Mouse (Mus musculus): Measurements from ENCODE around the gene Trim11. TPM values are rescaled to one million over a fixed set of nuclear protein-coding genes. Genes with fewer than 3 reads are reported as not detected.

Gene Trim11
- polyA plus RNA-seq, 1 experiment from 2014 or later, result 21.8 TPM

- H3K4me1 ChIP-seq (replicated peaks), result peaks cover 18% of the 10 kb centered on the region
- H3K27ac ChIP-seq, result no peak overlapping the region
- no peaks in the 10 kb centered on the region for H3K27me3 ChIP-seq
- no peak overlapping the region for H3K4me3 ChIP-seq
- no peak for ATAC-seq (ENCODE audit: low FRiP score)
- no peak overlapping the region for H3K4me2 ChIP-seq
- H3K9me3 ChIP-seq, result no peaks in the 10 kb centered on the region
- H3K9ac ChIP-seq, result no peak overlapping the region
- 89% methylated on average over 3 of the region's 3 CpGs for WGBS
- H3K36me3 ChIP-seq, result peaks cover 82% of the 10 kb centered on the region
These were observed 7.5 kb downstream of the Trim11 start for GRCm38 (mm10) chr11:58985299-58985917.

DNA sequence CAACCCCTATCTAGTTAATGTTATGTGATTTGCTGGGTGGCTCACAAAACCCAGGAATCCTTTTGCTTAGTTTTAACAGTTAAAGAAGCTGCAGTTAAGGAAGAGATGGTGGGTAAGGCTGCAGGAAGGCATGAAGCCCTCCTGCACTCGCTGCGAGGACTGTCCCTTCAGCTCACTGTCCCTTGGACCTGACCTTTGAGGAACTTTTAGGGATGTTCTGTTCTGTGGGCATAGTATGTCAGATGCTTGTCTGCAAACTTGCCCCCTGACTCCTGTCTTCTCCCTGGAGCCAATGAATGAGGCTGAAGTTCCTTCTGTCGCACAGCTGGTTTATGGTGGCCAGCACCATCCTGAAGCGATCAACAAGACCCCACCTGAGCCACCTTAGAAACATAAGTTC lies 11.3 kb downstream of the Trim11 start:
- H3K4me3 ChIP-seq, result no peak overlapping the region
- no peak overlapping the region for H3K27ac ChIP-seq
- WGBS, result 97% methylated on average over 4 of the region's 4 CpGs
- no peak overlapping the region for H3K9ac ChIP-seq
- H3K9me3 ChIP-seq, result no peaks in the 10 kb centered on the region
- peaks cover 9% of the 10 kb centered on the region; the same call in 1 of the 2 replicates for H3K27me3 ChIP-seq
- H3K4me1 ChIP-seq (replicated peaks), result peaks cover under 1% of the 10 kb centered on the region
- H3K36me3 ChIP-seq, result peaks cover 76% of the 10 kb centered on the region
- no peak overlapping the region for H3K4me2 ChIP-seq
- no peak for ATAC-seq (ENCODE audit: low FRiP score)

DNA sequence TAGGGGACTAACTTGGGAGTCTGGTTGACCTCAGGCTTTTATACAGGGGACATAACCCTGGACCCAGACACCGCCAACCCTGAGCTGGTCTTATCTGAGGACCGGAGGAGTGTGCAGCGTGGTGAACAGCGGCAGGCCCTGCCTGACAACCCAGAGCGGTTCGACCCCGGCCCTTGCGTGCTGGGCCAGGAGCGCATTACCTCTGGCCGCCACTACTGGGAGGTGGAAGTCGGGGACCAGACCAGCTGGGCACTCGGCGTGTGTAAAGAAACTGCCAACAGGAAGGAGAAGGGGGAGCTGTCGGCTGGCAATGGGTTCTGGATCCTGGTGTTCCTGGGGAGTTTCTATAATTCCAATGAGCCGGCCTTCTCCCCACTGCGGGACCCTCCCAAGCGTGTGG lies 12.2 kb downstream of the Trim11 start:
- Histone ChIP-seq H3K4me2 (no peak overlapping the region), H3K4me3 (no peak overlapping the region), H3K9ac (no peak overlapping the region), H3K27me3 (peaks cover 14% of the 10 kb centered on the region), H3K27ac (no peak overlapping the region), H3K4me1 (replicated peaks) (peaks cover 8% of the 10 kb centered on the region), H3K36me3 (peaks cover 66% of the 10 kb centered on the region), H3K9me3 (no peaks in the 10 kb centered on the region)
- WGBS, result 88% methylated on average over 17 of the region's 17 CpGs
- no peak for ATAC-seq (ENCODE audit: low FRiP score)

DNA sequence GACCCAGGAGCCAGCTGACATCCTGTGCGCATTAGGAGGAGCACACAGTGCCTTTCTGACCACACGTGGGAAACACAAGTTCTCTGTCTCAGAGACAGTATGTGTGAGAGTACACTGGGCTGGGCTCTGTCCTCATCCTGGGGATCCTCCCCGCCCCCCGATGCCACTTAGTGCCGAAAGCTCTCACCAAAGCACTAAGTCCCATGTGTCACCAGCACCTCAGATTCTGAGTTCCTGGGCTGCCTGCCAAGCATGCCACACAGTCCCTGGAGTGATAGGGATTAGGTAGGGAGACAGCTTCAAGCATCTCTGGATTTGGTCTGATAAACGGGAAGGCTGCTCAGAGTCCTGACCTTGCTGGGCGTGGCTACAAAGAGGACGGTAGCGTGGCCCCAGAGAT lies 12.9 kb downstream of the Trim11 start:
- no peak for ATAC-seq (ENCODE audit: low FRiP score)

GRCm38 (mm10) chr11:58991911-58992310 lies 14.0 kb downstream of the Trim11 start:
- no peak overlapping the region for H3K9ac ChIP-seq
- H3K4me1 ChIP-seq (replicated peaks), result peaks cover 8% of the 10 kb centered on the region
- H3K4me2 ChIP-seq, result no peak overlapping the region
- peaks cover 49% of the 10 kb centered on the region for H3K36me3 ChIP-seq
- H3K9me3 ChIP-seq, result no peaks in the 10 kb centered on the region
- no peak for ATAC-seq (ENCODE audit: low FRiP score)
- WGBS, result 88% methylated on average over 3 of the region's 3 CpGs
- H3K4me3 ChIP-seq, result no peak overlapping the region
- H3K27ac ChIP-seq, result no peak overlapping the region
- peaks cover 31% of the 10 kb centered on the region for H3K27me3 ChIP-seq

More for the DNA sequence above, 12.9 kb downstream of the Trim11 start:
- H3K9me3 ChIP-seq, result no peaks in the 10 kb centered on the region
- H3K4me2 ChIP-seq, result no peak overlapping the region
- peaks cover 60% of the 10 kb centered on the region for H3K36me3 ChIP-seq
- no peak overlapping the region for H3K27ac ChIP-seq
- H3K27me3 ChIP-seq, result peaks cover 21% of the 10 kb centered on the region
- no peak overlapping the region for H3K4me3 ChIP-seq
- 88% methylated on average over 9 of the region's 9 CpGs for WGBS
- no peak overlapping the region for H3K9ac ChIP-seq
- H3K4me1 ChIP-seq (replicated peaks), result peaks cover 8% of the 10 kb centered on the region

DNA sequence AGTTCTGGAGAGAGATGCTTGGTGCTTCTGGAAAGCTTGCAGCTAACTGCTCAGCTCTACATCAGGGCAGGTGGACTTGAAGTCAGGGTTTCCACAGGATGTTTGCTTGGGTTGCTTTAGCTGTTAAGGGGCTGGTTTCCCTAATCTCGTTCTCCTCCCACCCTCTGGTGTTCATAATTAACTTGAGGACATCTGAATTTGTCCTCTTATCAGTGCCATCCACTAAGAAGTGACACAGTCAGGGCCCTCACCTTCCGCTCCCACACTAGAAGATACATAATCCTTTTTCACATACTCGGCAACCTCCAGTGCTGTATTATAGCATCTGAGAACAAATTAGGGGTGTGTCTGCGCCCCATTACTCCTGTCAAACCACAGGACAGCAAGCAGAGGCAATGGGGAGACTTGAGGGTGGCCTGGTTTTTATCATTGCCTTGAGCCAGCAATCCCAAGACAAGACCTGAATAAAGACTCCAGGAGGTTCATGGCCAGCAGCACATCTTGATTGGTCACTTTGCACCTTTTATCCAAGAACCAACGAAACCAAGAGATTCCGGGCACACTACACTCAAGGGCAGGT lies 15.3 kb downstream of the Trim11 start:
- 87% methylated on average over 6 of the region's 6 CpGs for WGBS
- no peak for ATAC-seq (ENCODE audit: low FRiP score)
- H3K36me3 ChIP-seq, result peaks cover 37% of the 10 kb centered on the region

DNA sequence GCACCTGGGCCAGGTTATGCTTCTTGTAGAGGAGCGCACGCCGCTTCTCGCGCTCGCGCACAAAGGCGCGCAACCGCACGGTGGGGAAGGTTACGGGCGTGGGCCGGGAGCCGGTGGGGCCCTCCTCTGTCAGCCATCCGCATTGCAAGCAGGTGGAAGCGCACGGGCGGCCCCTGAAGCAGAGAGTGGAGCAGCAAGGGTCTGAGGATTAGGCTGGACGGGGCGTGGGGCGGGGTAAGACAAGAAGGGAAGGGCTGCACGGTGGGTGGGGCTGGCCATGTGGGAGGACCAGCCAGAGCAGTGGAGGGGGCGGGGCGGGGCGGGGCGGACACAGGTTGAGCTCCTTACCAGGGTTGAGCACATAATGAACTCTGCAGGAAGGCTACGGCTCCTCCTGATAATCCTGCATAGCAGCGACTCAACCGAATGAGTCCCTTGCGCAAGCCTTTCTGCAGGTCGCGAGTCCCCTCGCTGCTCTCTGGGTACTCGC lies 16.5 kb downstream of the Trim11 start:
- WGBS, result 4% methylated on average over 35 of the region's 35 CpGs
- Histone ChIP-seq H3K36me3 (peaks cover 25% of the 10 kb centered on the region), H3K27me3 (peaks cover 36% of the 10 kb centered on the region), H3K9me3 (no peaks in the 10 kb centered on the region), H3K9ac (peak overlapping the region; percentile 67), H3K4me3 (peak overlapping the region; percentile 41), H3K27ac (no peak overlapping the region), H3K4me1 (replicated peaks) (peaks cover 8% of the 10 kb centered on the region), H3K4me2 (peak overlapping the region; percentile 65)
- peak; percentile 68 for ATAC-seq (ENCODE audit: low FRiP score)

More for the DNA sequence above, 15.3 kb downstream of the Trim11 start:
- H3K9ac ChIP-seq, result no peak overlapping the region
- H3K27me3 ChIP-seq, result peaks cover 36% of the 10 kb centered on the region
- H3K9me3 ChIP-seq, result no peaks in the 10 kb centered on the region
- H3K27ac ChIP-seq, result no peak overlapping the region
- no peak overlapping the region for H3K4me2 ChIP-seq
- peaks cover 8% of the 10 kb centered on the region for H3K4me1 ChIP-seq (replicated peaks)
- H3K4me3 ChIP-seq, result no peak overlapping the region

GRCm38 (mm10) chr11:58995061-58995806 lies 17.3 kb downstream of the Trim11 start:
- Histone ChIP-seq H3K9me3 (no peaks in the 10 kb centered on the region), H3K4me1 (replicated peaks) (peaks cover 8% of the 10 kb centered on the region), H3K9ac (peak overlapping the region; percentile 67; the same call in 1 of the 2 replicates), H3K4me3 (peak overlapping the region; percentile 41; the same call in 1 of the 2 replicates), H3K27ac (no peak overlapping the region), H3K36me3 (peaks cover 16% of the 10 kb centered on the region), H3K4me2 (peak overlapping the region; percentile 65; the same call in 1 of the 2 replicates), H3K27me3 (peaks cover 36% of the 10 kb centered on the region)
- ATAC-seq (ENCODE audit: low FRiP score), result no peak
- 83% methylated on average over 9 of the region's 9 CpGs for WGBS

- whole genome bisulfite sequencing, result 67% methylated on average over 12 of the region's 12 CpGs
- ATAC-seq (ENCODE audit: low FRiP score), result no peak
- peaks cover 10% of the 10 kb centered on the region for H3K36me3 ChIP-seq
- H3K9ac ChIP-seq, result no peak overlapping the region
- H3K4me3 ChIP-seq, result no peak overlapping the region
- peaks cover 8% of the 10 kb centered on the region for H3K4me1 ChIP-seq (replicated peaks)
- peaks cover 36% of the 10 kb centered on the region for H3K27me3 ChIP-seq
- no peaks in the 10 kb centered on the region for H3K9me3 ChIP-seq
- no peak overlapping the region for H3K4me2 ChIP-seq
- H3K27ac ChIP-seq, result no peak overlapping the region
These were observed 18.0 kb downstream of the Trim11 start for GRCm38 (mm10) chr11:58995807-58996370.

GRCm38 (mm10) chr11:58997541-58997940 lies 19.6 kb downstream of the Trim11 start:
- WGBS, result 91% methylated on average over 5 of the region's 5 CpGs
- no peak overlapping the region for H3K4me2 ChIP-seq
- no peak for ATAC-seq (ENCODE audit: low FRiP score)

GRCm38 (mm10) chr11:58999158-58999557 lies 21.3 kb downstream of the Trim11 start:
- Histone ChIP-seq H3K4me3 (no peak overlapping the region), H3K4me1 (replicated peaks) (peaks cover 7% of the 10 kb centered on the region), H3K9me3 (no peaks in the 10 kb centered on the region), H3K36me3 (no peaks in the 10 kb centered on the region), H3K27me3 (peaks cover 27% of the 10 kb centered on the region), H3K27ac (no peak overlapping the region), H3K9ac (no peak overlapping the region), H3K4me2 (no peak overlapping the region)
- 66% methylated on average over 11 of the region's 11 CpGs for WGBS
- ATAC-seq (ENCODE audit: low FRiP score), result no peak

More at GRCm38 (mm10) chr11:58997541-58997940, 19.6 kb downstream of the Trim11 start:
- Histone ChIP-seq H3K4me1 (replicated peaks) (peaks cover 8% of the 10 kb centered on the region), H3K9me3 (no peaks in the 10 kb centered on the region), H3K9ac (no peak overlapping the region), H3K27me3 (peaks cover 36% of the 10 kb centered on the region), H3K36me3 (no peaks in the 10 kb centered on the region), H3K4me3 (no peak overlapping the region), H3K27ac (no peak overlapping the region)

- H3K4me1 ChIP-seq (replicated peaks), result 0 out of 2 replicates have a peak, but pooled peaks cover 1% of the 10 kb centered on the region
- no peaks in the 10 kb centered on the region for H3K9me3 ChIP-seq
- H3K9ac ChIP-seq, result no peak overlapping the region
- H3K4me2 ChIP-seq, result no peak overlapping the region
- ATAC-seq (ENCODE audit: low FRiP score), result no peak
- no peak overlapping the region for H3K27ac ChIP-seq
- no peak overlapping the region for H3K4me3 ChIP-seq
- no peaks in the 10 kb centered on the region for H3K36me3 ChIP-seq
- 83% methylated on average over 6 of the region's 6 CpGs for WGBS
- H3K27me3 ChIP-seq, result peaks cover 25% of the 10 kb centered on the region
These were observed 21.9 kb downstream of the Trim11 start for GRCm38 (mm10) chr11:58999830-59000229.

All from hindbrain, embryonic 13.5 days (tissue).